Mouse (Mus musculus): ENCODE results near the gene Cox10.
"Not testable (repeated sequence)": the region's sequence is repeated elsewhere in the genome, so short reads cannot be mapped to it uniquely, and the experiment has no call there.

Cox10 gene

DNA sequence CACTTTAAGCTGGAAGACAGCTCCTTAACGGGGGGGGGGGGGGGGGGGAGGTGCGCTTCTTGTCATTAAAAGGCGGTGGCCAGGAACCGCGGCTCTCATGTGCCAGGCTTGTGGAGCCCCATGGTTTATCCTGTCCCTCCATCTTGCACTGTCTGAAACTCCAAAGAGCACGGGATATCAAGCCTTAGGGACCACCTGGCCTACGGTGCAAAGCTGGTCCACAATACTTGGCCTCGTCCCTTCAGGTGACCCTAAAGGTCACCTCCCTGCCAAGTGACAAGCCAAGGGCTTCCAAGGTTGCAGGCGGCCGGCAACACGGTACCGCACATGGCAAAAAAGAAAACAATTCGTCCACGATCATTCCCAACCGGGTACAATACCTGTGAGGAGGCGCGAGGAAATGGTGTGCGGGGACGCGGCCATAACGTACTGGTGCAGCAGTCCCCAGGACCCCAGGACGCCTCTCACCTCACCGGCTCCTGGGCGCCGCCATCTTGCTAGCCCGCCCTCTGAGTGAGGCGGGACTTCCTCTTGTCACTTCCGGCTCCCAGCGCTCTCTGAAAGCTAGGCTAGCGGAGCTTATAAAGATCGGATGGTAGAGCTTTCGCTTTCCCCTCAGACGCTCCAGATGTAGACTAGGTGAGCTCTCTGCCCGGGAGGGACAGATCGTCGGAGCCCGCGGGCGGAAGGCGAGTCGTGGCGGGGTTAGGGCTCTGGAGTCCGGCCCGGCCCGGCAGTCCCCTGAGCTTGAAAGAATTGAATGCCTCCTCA is at the start of gene Cox10:
Cox10 (minus strand) TSS at position 513 of the 771 bp plus-strand sequence.
- DNase-seq, result peak; percentile 84

DNA sequence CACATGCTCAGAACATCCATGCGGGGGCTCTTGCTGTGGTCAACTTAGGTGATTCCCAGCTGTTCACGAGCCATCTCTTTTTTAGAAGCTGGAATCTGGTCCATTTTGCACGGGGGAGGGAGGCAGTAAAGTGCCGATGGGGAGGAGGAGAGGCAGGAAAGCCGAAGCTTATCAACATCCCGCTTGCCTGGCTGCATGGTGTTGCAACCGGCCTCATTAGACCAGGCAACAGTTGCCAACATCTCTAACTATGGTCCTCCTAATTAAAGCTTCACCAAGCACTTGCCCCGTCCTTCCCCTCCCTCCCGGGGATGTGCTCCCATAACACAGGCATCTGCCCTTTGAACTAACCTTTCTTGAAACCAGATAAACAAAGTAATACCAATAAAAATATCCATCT is 48.7 kb upstream of the Cox10 start:
- DNase-seq, result no peak

DNA sequence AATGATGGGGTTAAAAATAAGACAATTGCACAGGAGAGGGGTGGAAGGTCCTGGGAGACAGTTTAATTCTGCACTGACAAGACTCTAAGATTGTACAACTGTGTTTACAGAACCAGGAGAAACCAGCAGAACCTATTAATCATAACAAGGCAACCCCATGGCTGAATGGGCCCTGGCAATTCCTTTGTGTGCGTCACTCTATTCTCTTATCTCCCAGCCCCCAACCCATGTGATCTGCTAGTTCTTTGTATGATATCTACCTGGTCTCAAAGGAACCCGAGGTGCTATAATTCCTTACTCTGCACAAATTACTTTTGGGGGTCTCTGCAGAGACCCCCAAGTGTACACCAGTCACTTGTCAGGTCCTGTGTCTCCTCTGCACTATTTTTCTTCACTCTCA is 46.2 kb upstream of the Cox10 start:
- no peak for DNase-seq

DNA sequence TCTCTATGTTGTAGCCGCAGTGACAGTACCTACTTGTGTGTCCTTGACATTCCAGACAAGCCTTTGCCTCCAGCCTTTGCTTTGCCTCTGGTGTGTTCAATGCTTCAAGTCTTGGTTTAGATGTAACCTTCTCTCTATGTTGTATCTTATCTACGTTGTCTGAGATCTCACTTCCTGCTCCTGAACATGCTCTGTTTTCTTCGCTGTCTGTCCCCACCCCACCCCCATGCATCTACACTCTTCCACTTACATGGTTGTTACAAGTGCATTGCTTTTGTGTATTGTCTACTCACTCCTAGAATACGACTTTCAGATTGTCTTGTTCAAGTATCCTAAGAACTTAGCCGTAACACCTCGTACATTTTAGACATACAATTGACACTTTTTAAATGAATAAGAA is 43.9 kb upstream of the Cox10 start:
- not testable (repeated sequence) for DNase-seq

DNA sequence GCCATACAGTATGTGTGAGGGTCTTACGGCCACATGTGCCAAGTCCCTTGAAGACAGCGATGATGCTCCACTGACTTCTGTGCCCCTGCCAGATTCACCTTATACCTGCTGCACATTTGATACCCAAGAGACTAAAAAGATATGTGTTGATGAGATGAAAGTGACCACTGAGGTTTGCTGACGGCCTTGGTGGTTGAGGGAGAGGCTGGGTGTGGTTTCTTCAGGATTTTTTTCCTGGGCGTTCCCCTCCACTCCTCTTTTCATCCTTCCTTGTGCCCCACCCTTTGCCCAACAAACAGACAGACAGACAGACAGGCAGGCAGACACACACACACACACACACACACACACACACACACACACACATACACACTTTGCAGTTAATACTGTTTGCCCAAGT is 37.4 kb upstream of the Cox10 start:
- no peak for DNase-seq

DNA sequence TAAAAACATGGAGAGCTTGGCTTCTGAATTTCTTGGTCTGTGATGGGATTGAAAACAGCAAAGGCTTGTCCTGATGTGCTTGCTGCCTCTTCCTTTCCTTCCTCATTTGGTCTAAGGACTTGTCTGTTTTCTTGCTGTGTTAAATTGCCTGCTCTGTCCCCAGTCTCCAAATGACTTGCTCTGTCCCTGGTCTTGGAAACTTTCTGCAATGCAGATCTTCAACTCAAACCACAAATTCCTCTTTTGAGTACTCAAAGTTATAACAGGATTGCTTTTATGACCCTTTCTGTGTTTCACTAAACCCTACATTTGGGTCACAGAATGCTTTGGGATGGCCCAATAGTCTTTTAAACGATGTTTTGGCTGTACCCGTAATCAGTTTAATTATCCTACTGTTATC is 36.6 kb upstream of the Cox10 start:
- no peak for DNase-seq

DNA sequence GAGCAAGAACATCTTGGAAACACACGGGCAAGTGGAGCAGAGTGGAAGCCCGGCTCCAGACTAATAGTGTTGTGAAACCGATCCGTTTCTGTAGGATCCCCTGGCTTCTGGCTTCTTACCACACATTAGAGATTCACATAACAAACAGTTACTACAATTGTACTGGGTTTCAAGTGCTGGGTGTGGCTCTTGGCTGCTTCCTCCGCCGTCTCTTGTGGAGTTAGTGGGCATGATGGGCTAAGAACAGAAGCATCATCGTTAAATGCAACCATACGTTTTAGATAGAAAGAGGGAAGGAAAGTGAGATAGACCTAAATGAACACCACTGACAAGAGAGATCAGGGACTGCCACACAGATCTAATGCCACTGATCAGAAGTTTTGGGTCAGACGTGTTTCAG is 35.8 kb upstream of the Cox10 start:
- DNase-seq, result no peak

DNA sequence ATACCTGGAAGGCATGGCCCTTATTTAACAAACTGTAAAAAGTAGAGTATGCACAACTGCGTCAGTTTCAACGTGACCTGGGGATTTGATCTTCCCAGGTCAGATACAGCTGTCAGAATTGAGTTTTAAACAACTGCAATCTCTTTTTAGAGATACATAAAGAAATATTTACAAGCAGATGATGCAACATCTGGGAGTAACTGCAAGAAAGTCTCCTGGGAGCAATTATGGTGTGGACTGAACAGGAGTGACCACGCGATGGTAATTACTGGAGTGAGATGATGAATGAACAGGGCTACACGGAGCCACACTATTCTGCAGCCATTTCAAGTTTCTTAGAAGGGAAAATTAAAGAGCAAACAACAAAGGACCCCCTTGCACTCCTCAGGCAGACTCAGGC is 20.8 kb upstream of the Cox10 start:
- DNase-seq, result no peak

DNA sequence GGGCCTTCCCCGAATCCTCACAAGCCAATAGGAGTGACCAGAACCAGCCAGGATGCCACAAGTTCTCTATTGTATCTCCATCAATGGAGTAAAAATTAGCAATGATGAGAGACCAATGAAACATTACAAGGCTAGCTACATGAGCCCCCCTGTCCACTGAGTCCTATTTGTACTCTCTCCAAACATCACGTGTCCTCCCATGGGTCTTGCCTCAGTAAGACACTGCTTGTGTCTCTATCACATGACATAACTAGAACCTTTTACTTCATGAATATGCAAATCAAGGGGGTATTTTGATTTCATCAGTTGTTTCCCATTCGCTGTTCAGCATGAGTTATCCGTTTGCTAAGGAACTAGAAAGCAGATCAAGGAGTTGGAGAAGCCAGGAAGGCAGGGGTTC is 13.8 kb upstream of the Cox10 start:
- DNase-seq, result no peak

DNA sequence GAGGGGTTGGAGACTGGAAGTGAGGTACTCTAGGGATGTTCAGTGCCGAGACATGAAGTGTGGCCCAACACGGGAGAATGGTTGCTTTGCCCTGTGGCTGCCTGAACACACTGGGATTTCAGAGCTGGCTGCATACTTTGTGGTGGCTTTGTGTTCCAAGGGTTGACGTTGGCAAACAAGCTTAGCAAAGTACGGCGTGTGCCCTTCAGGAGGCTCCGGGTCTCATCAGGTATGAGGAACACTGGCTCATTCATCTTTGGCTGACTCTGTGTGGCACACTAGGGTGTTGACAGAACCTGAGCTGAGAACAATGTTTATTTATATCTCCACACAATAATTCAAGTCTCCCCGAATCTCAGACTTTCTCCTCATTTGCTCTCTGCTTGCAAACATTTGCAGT is 11.9 kb upstream of the Cox10 start:
- DNase-seq, result no peak

DNA sequence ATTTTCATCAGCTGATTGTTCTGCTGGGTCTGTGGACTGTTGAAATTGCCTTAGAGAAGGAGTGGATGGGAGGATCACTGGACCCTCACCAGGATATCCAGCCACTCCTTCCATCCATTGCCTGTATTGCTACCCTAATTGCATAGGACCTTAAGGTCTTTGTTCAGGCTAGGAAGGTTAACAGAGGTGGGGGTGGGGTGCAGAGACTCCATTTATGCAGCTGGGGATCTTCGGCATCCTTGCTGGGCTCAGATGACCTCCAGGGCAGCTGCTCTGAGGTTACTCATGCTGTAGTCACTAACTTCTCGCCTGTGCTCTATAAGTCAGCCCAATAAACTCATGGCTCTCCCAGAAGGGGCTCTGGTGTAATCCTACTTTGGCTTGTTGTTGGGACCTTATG is 10.4 kb upstream of the Cox10 start:
- no peak for DNase-seq

DNA sequence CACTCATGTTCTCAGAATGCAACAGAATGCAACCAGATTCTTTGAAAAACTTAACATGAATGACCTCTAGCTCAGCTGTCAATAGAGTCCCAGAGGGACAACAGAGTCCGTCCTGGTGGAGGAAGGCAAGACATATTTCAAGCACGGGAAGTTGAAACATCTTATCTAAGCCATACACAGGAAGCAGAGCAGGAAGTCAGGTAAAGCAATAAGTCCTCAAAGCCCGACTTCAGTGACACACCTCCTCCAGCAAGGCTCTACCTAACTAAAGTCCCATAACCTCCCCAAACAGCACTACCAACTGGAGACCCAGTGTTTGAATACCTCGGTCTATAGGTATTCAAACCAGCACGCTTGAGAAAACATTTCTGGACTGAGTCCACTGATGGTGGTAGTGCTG is 6.6 kb upstream of the Cox10 start:
- DNase-seq, result no peak

DNA sequence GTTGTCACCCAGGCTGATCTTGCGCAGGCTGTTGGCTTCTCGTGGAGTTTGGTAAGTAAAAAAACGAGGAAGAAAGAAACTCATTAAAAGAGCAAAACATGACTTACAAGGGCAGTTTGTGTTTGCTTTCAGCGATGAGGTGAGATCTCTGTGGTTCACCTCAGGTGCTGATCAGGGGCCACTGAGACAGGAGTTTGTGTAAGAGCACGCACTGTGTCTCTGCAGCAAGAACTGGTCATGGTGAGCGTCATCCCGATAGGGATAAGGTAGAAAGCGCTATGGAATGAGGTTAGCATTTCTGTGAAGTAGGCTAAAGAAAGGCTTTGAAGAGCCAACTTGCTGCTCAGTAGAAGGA is 436 bp upstream of the Cox10 start:
- DNase-seq, result no peak

DNA sequence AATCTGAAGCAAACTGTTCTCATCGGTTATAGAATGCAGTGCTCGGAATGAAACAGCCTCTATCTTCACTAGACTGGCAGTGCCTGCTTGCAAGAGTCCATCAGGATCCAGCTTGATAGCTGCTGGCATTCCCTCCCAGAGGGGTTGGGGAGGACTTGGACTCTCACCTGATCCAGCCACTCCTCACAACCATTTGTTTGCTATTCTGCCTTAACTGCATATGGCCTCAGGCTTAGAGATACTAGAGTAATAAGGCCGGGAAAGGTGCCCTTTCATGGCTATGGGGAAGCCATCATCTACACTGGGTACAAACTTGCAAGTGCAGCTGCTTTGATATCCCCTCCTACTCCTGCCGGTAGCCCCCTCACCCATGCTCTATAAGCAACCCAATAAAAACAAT is 3.1 kb downstream of the Cox10 start:
- no peak for DNase-seq

DNA sequence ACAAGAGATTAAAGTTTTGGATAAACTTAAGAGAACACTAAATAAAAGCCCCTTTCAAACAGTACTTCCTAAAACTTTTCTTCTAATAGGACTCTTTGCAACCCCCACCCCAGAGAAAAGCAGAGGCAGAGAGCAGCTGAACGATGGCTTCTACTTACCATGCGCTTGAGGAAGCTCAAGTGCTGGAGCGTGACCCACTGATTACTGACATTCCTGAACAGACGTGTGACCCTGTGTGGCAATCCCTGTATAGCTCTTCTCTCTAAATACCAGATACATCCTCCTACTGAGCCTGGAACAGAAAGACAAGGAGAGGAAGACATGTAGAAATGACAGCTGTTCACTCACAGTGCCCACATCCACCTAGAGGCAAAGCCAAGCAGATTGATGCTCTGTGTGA is 5.9 kb downstream of the Cox10 start:
- no peak for DNase-seq

DNA sequence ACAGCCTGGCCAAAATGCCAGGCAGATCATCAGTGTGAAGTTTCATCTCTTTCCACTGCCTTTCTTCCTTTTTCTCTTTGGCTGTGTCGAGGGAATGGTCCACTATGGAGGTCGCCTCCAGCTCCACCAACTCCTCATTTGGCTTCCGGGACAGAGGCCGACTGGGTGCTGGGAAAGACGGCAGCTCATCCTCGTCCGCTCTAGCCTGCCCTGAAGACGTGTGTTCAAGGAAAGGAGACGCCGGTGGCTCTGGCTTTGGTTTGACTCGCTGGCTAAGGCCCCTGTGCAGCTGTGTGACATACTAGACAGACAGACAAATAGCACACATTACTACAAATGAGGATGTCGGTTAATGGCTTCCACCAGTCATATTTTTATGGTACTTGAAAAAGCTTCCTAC is 7.7 kb downstream of the Cox10 start:
- DNase-seq, result no peak

DNA sequence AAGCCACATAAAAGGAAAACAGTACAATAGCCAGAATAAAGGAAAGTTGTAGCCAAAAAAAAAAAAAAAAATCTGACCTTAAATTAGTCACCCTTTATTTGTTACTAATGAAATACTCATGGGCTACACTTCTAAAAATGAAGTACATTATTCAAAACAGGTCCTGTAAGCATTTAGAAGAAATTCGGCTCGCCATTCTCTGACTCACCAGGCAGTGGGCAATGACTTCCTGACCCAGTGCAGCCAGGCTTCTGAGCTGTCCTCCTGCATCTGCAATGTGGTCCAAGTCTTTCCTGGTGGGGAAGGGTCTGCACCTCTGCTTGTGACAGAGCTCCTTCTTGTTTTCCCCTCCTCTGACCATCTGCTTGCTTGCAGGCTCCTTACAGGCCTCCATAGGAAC is 13.3 kb downstream of the Cox10 start:
- DNase-seq, result no peak

DNA sequence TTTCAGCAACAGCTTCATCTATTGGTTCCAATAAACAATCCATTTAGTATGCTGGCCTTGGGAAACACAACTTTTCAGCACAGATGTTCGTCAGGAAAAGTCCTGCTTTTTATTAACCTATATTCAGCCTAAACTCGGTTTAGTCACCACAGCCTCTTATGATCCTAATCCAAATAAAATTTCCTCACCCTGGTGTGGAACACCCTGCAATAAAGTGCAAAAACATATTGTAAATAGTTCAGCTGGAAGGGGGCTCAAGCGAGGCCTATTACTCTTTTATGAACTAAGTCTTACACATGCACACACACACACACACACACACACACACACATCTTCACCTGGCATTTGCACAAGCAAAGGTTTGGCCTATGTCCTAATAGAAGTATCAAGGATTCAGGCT is 16.1 kb downstream of the Cox10 start:
- no peak for DNase-seq

DNA sequence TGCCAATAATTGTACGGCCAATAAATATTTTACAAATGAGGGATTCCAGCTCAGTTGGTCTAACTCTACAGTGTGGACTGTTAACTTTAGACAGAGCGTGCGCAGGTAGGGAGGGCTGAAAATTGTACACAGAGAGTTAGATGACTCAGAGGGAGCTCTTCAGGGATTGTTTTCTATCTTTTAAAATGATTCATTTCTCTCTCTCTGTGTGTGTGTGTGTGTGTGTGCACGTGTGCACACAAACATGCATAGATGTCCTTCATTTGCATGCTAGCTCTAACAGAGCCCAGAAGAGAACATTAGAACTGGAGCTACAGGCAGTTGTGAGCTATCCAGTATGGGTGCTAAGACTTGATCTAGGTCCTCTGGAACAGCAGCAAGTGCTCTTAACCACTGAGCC is 17.0 kb downstream of the Cox10 start:
- no peak for DNase-seq

DNA sequence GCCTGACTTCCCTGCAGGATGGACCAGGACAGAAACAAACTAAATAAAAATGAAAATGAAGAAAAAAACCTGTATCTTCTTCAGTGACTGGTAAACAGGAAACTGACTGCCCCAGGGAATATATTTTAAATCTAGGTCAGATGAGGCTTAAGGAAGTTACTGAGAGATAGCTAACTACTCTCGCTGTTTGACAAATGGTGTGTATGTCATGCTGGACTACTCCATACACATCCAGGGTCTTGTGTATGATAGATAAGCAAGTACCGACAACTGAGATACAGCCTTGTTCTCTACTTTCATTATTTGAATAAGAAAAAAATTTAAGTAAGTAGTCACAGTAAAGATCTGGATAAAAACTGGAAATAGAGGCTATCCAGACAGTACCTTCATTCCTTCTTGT is 20.0 kb downstream of the Cox10 start:
- no peak for DNase-seq

DNA sequence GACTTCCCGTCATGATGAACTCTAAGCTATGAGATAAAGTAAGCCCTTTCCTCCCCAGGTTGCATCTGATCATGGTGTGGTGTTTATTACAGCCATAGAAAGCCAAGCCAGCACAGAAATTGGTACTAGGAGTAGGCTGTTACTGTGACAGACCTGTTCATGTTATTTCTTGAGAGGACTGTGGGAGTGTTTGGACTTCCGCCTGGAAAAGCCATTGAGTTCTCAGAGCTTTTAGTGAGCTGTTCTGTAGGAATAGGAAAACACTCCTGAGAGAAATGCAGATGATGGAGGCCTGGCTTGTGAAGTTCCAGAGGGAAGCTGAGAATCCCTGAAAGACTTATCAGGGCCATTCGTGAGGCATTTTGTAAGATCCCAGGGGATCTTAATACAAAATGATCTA is 20.8 kb downstream of the Cox10 start:
- no peak for DNase-seq

DNA sequence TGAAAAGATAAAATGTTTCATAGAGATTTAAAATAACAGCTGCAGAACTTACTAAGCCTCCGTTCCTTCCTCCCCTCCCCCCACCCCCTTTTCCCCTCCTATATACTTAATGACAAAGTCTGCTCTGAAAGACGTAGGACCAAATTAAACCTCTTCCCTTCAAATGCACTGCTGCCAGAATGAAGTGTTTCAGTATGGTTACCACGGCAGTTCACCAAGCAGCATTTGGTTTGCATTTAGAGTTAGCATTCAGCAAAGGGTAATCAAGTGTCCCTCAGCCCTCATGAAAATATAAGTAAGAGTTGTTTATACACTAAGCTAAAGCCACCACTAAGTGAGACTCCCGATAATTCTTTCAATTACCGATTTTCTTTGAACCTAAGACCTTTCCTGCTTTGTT is 25.9 kb downstream of the Cox10 start:
- DNase-seq, result no peak

DNA sequence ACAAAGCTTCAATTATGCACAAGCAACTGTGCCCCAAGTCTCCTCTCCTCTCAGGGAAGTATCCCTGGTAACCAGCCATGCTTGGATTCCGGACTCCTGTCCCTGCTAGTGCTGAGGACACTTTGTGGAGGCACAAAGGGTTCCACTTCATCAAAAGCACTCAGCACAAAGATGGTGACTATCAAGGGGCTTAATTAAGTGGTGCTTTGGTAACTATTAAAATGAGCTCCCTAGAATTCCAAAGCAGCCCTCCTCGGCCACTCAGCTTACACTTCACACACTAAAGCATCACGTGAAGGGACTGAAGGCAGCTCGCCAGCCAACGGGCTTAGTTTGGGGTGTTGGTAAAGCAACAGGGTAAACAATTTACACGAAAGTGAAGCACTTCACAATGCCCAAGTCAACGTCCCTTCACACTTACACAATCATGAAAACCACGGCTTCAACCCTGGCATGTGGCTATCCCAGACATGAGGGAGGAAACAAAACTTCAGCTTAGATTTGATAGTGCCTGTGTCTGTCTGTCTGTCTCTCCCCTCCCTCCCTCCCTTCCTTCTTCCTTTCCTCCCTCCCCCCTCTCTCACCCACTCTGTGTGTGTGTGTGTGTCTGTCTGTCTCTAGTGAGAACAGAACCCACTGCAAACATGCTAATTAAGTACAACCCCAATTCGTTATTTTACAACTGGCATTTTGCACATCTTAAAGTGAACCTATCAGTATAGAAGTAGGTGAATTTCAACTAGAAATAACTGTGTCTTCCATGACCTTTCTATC is 27.9 kb downstream of the Cox10 start:
- DNase-seq, result peak; percentile 46

DNA sequence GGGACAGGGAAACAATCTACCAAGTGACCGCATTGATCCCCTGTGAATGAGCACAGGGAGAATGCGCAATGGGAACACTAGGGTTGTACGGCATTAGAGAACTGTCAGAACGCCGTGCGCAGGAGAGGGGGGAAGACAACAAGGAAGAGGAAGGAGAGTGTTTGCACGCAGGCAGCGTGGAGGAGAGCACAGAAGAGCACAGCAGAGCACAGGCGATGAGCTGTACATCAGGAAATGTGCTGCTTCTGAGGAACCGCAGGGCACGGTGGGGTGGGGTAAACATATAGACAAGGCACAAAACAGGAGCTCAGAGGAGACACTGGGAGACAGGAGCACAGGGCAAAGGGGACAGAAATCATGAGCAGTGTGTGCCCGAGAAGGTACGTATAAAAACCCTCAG is 31.8 kb downstream of the Cox10 start:
- no peak for DNase-seq

DNA sequence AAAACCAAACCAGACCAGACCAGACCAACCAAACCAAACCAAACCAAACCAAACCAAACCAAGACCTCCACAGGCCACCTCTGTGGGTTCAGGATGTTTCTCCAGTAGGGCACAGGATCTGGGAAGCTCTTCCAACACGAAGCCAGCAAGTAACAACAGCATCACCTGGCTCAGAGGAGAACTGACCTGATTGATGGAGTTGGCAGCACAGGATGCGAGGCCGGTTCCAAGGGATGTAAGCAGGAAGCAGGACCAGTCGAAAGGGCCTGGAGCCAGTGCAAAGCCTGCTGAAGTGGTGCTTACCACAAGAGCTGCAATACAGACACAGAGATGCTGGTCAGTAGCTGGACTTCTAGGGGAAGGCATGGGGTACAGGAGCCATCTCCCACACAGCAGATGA is 34.2 kb downstream of the Cox10 start:
- no peak for DNase-seq

Data from right cerebral cortex, postnatal 4 days (tissue).